Mouse (Mus musculus): ENCODE measurements at regions not wholly inside any gene's neighbourhood (a gene's known extent, or its start where the extent isn't known, plus 50 kb on each side); places are given as distances from the start of the nearest gene placed in this dataset.
A peak's percentile ranks its signal among the peaks of the same experiment; 100 is the strongest.

GRCm38 (mm10) chr10:26434586-26434985 lies 58.8 kb upstream of the L3mbtl3 start:
- DNase-seq (ENCODE audit: low spot score) = no peak

GRCm38 (mm10) chr10:26440720-26441119 lies 64.9 kb upstream of the L3mbtl3 start:
- DNase-seq (ENCODE audit: low spot score) = no peak

- peak; percentile 74 for DNase-seq (ENCODE audit: low spot score)
These were observed 108.5 kb upstream of the L3mbtl3 start for GRCm38 (mm10) chr10:26484311-26484710.

- no peak for DNase-seq (ENCODE audit: low spot score)
These were observed 115.6 kb upstream of the L3mbtl3 start for GRCm38 (mm10) chr10:26491351-26491750.

- DNase-seq (ENCODE audit: low spot score) = peak; percentile 37
These were observed 116.4 kb upstream of the L3mbtl3 start for GRCm38 (mm10) chr10:26492146-26492545.

- DNase-seq (ENCODE audit: low spot score) = no peak
These were observed 117.2 kb upstream of the L3mbtl3 start for GRCm38 (mm10) chr10:26492856-26493484.

GRCm38 (mm10) chr10:26493801-26494200 lies 118.0 kb upstream of the L3mbtl3 start:
- no peak for DNase-seq (ENCODE audit: low spot score)

- peak; percentile 79 for DNase-seq (ENCODE audit: low spot score)
These were observed 118.6 kb upstream of the L3mbtl3 start for GRCm38 (mm10) chr10:26494380-26494781.

- no peak for DNase-seq (ENCODE audit: low spot score)
These were observed 124.6 kb upstream of the L3mbtl3 start for GRCm38 (mm10) chr10:26500265-26500935.

GRCm38 (mm10) chr10:26520879-26521278 lies 145.1 kb upstream of the L3mbtl3 start:
- DNase-seq (ENCODE audit: low spot score) = no peak

GRCm38 (mm10) chr10:26525848-26526546 lies 150.2 kb upstream of the L3mbtl3 start:
- no peak for DNase-seq (ENCODE audit: low spot score)

GRCm38 (mm10) chr10:26540189-26540588 lies 164.4 kb upstream of the L3mbtl3 start:
- DNase-seq (ENCODE audit: low spot score) = no peak

GRCm38 (mm10) chr10:26544061-26544460 lies 168.3 kb upstream of the L3mbtl3 start:
- no peak for DNase-seq (ENCODE audit: low spot score)

- DNase-seq (ENCODE audit: low spot score) = no peak
These were observed 169.0 kb upstream of the L3mbtl3 start for GRCm38 (mm10) chr10:26544796-26545195.

GRCm38 (mm10) chr10:26556246-26556645 lies 180.5 kb upstream of the L3mbtl3 start:
- DNase-seq (ENCODE audit: low spot score) = no peak

- DNase-seq (ENCODE audit: low spot score) = no peak
These were observed 182.3 kb upstream of the L3mbtl3 start for GRCm38 (mm10) chr10:26558118-26558517.

GRCm38 (mm10) chr10:26559323-26559722 lies 183.6 kb upstream of the L3mbtl3 start:
- no peak for DNase-seq (ENCODE audit: low spot score)

- DNase-seq (ENCODE audit: low spot score) = no peak
These were observed 184.7 kb upstream of the L3mbtl3 start for GRCm38 (mm10) chr10:26560456-26560855.

GRCm38 (mm10) chr10:26564462-26564861 lies 188.7 kb upstream of the L3mbtl3 start:
- DNase-seq (ENCODE audit: low spot score) = no peak

- DNase-seq (ENCODE audit: low spot score) = no peak
These were observed 185.6 kb upstream of the Arhgap18 start for GRCm38 (mm10) chr10:26567613-26568012.

- DNase-seq (ENCODE audit: low spot score) = no peak
These were observed 182.8 kb upstream of the Arhgap18 start for GRCm38 (mm10) chr10:26570468-26570867.

- no peak for DNase-seq (ENCODE audit: low spot score)
These were observed 181.8 kb upstream of the Arhgap18 start for GRCm38 (mm10) chr10:26571377-26571776.

- DNase-seq (ENCODE audit: low spot score) = no peak
These were observed 177.1 kb upstream of the Arhgap18 start for GRCm38 (mm10) chr10:26576153-26576552.

All from yolk sac, embryonic 10.5 days (tissue).